Mouse (Mus musculus): ENCODE data around the gene Myrip. TPM values are rescaled to one million over a fixed set of nuclear protein-coding genes. Genes with fewer than 3 reads are reported as not detected.
A peak's percentile ranks its signal among the peaks of the same experiment; 100 is the strongest.
"Not testable (repeated sequence)": the region's sequence is repeated elsewhere in the genome, so short reads cannot be mapped to it uniquely, and the experiment has no call there.

Gene Myrip
- polyA plus RNA-seq (2012; rRNA removed) (0.73 and 0.82 TPM in 2 replicates), polyA plus RNA-seq (2014; fragmentation: Nextera tagmentation; extraction: Ambion mirVana) (0.37 and 0.50 TPM in 2 replicates)

- not testable (repeated sequence) for H3K9me3 ChIP-seq (ENCODE audit: control insufficient read depth, low read length); ATAC-seq (ENCODE audit: low FRiP score, low read depth); H3K4me1 ChIP-seq (ENCODE audit: control insufficient read depth, insufficient read depth, low read length); H3K4me2 ChIP-seq (replicated peaks; ENCODE audit: low read depth, low read length, severe bottlenecking); H3K4me3 ChIP-seq (replicated peaks; ENCODE audit: low read length); H3K27ac ChIP-seq (replicated peaks; ENCODE audit: low read depth, low read length); H3K36me3 ChIP-seq (ENCODE audit: control insufficient read depth, insufficient read depth, low read length); H3K9ac ChIP-seq (ENCODE audit: low read depth, low read length, severe bottlenecking); DNase-seq (ENCODE audit: low spot score)
- H3K27me3 ChIP-seq (ENCODE audit: control insufficient read depth, insufficient read depth, low read length), result peaks cover 39% of the 10 kb centered on the region
- WGBS, result 100% methylated on average over 1 of the region's 1 CpGs
Measured at GRCm38 (mm10) chr9:120301213-120301612, at the start of gene Myrip. Myrip (plus strand) TSS chr9:120301513.

DNA sequence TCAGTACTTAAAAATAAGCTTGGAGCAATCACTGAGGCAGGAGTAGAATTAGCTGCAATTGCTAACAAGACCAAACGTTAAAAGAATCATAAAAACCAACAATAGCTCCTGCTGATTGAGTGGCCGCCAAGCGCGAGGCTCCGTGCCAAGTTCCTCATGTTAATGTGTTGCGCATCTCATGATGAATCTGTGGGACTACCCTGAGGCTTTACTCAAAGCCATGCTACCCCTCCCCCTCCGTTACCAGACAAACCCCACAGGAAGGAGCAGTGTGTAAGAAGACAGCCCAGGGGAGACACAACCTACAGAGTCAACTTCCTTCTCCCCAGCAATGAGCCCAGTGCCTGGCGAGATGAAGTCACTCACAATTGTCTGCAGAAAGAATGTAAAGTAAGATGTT, 41.5 kb upstream of the Myrip start:
- Histone ChIP-seq H3K27me3 (ENCODE audit: control insufficient read depth, insufficient read depth, low read length) (no peaks in the 10 kb centered on the region), H3K36me3 (ENCODE audit: control insufficient read depth, insufficient read depth, low read length) (no peaks in the 10 kb centered on the region), H3K4me2 (replicated peaks; ENCODE audit: low read depth, low read length, severe bottlenecking) (no peak overlapping the region), H3K4me3 (replicated peaks; ENCODE audit: low read length) (no peak overlapping the region), H3K9me3 (ENCODE audit: control insufficient read depth, low read length) (no peaks in the 10 kb centered on the region), H3K27ac (replicated peaks; ENCODE audit: low read depth, low read length) (no peak overlapping the region), H3K9ac (ENCODE audit: low read depth, low read length, severe bottlenecking) (no peak overlapping the region), H3K4me1 (ENCODE audit: control insufficient read depth, insufficient read depth, low read length) (no peaks in the 10 kb centered on the region)
- no peak for ATAC-seq (ENCODE audit: low FRiP score, low read depth)
- no peak for TF ChIP-seq POLR2A (IDR thresholded peaks at IDR 0.05; ENCODE audit: borderline replicate concordance, extremely low read depth, insufficient read depth, insufficient read length)
- 59% methylated on average over 8 of the region's 8 CpGs for WGBS
- peak; percentile 13 for DNase-seq (ENCODE audit: low spot score)

DNA sequence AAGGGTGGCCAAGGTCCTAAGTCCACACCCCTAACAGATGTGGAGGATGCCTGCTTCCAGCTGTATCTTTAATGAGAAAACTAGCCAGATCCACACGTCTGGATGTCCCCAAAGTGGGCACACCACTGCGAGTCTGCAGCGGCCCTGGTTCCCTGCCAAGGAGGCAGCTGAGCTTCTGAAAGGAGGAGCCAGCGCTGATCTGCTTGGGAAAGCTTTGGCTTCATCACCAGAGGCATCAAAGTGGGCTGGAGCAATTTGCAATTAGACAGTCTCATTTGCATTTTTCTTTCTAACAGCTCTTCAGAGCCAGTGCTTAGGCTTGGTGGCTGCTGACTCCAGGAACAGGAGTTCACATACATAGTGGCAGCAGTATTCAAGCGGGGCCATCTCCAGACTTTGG, 37.3 kb upstream of the Myrip start:
- ATAC-seq (ENCODE audit: low FRiP score, low read depth) (no peak), DNase-seq (ENCODE audit: low spot score) (no peak)
- H3K4me2 ChIP-seq (replicated peaks; ENCODE audit: low read depth, low read length, severe bottlenecking), result no peak overlapping the region
- H3K9ac ChIP-seq (ENCODE audit: low read depth, low read length, severe bottlenecking), result no peak overlapping the region
- H3K27me3 ChIP-seq (ENCODE audit: control insufficient read depth, insufficient read depth, low read length), result no peaks in the 10 kb centered on the region
- WGBS, result 49% methylated on average over 5 of the region's 5 CpGs
- H3K4me3 ChIP-seq (replicated peaks; ENCODE audit: low read length), result no peak overlapping the region
- no peaks in the 10 kb centered on the region for H3K36me3 ChIP-seq (ENCODE audit: control insufficient read depth, insufficient read depth, low read length)
- H3K9me3 ChIP-seq (ENCODE audit: control insufficient read depth, low read length), result no peaks in the 10 kb centered on the region
- H3K27ac ChIP-seq (replicated peaks; ENCODE audit: low read depth, low read length), result no peak overlapping the region
- no peaks in the 10 kb centered on the region for H3K4me1 ChIP-seq (ENCODE audit: control insufficient read depth, insufficient read depth, low read length)
- TF ChIP-seq POLR2A (IDR thresholded peaks at IDR 0.05; ENCODE audit: borderline replicate concordance, extremely low read depth, insufficient read depth, insufficient read length), result no peak

- no peak overlapping the region for H3K27ac ChIP-seq (replicated peaks; ENCODE audit: low read depth, low read length)
- ATAC-seq (ENCODE audit: low FRiP score, low read depth) (no peak), DNase-seq (ENCODE audit: low spot score) (no peak)
- H3K9me3 ChIP-seq (ENCODE audit: control insufficient read depth, low read length), result no peaks in the 10 kb centered on the region
- TF ChIP-seq POLR2A (IDR thresholded peaks at IDR 0.05; ENCODE audit: borderline replicate concordance, extremely low read depth, insufficient read depth, insufficient read length), result no peak
- H3K4me1 ChIP-seq (ENCODE audit: control insufficient read depth, insufficient read depth, low read length), result no peaks in the 10 kb centered on the region
- WGBS, result 71% methylated on average over 8 of the region's 8 CpGs
- no peak overlapping the region for H3K9ac ChIP-seq (ENCODE audit: low read depth, low read length, severe bottlenecking)
- no peaks in the 10 kb centered on the region for H3K27me3 ChIP-seq (ENCODE audit: control insufficient read depth, insufficient read depth, low read length)
- no peak overlapping the region for H3K4me2 ChIP-seq (replicated peaks; ENCODE audit: low read depth, low read length, severe bottlenecking)
- no peaks in the 10 kb centered on the region for H3K36me3 ChIP-seq (ENCODE audit: control insufficient read depth, insufficient read depth, low read length)
- H3K4me3 ChIP-seq (replicated peaks; ENCODE audit: low read length), result no peak overlapping the region
Measured at GRCm38 (mm10) chr9:120273083-120273482, 28.2 kb upstream of the Myrip start.

- H3K9ac ChIP-seq (ENCODE audit: low read depth, low read length, severe bottlenecking), result no peak overlapping the region
- TF ChIP-seq POLR2A (IDR thresholded peaks at IDR 0.05; ENCODE audit: borderline replicate concordance, extremely low read depth, insufficient read depth, insufficient read length), result no peak
- ATAC-seq (ENCODE audit: low FRiP score, low read depth) (no peak), DNase-seq (ENCODE audit: low spot score) (no peak)
- H3K27me3 ChIP-seq (ENCODE audit: control insufficient read depth, insufficient read depth, low read length), result no peaks in the 10 kb centered on the region
- WGBS, result 75% methylated on average over 7 of the region's 7 CpGs
- H3K4me1 ChIP-seq (ENCODE audit: control insufficient read depth, insufficient read depth, low read length), result no peaks in the 10 kb centered on the region
- H3K27ac ChIP-seq (replicated peaks; ENCODE audit: low read depth, low read length), result no peak overlapping the region
- no peaks in the 10 kb centered on the region for H3K36me3 ChIP-seq (ENCODE audit: control insufficient read depth, insufficient read depth, low read length)
- H3K4me2 ChIP-seq (replicated peaks; ENCODE audit: low read depth, low read length, severe bottlenecking), result no peak overlapping the region
- no peaks in the 10 kb centered on the region for H3K9me3 ChIP-seq (ENCODE audit: control insufficient read depth, low read length)
- H3K4me3 ChIP-seq (replicated peaks; ENCODE audit: low read length), result no peak overlapping the region
Measured at GRCm38 (mm10) chr9:120275226-120275625, 26.1 kb upstream of the Myrip start.

DNA sequence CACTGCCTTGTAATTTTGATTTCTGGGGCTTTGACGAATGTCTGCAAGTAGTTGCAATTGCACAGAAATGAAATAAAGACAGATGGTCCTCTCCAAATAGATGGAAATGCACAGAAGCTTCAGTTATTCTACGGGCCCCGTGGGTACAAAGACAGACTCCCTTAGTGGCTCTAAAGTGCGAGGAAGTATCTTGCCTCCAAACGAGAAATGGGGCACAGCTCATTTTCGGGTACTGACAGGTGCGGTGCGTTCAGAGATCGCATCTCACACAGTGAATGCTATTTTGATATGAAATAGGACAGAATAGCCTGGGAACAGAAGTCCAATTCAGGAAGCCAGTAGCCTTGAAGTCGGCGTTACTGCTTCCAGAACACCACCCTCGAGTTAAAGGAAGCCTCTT, 20.2 kb upstream of the Myrip start:
- Histone ChIP-seq H3K9ac (ENCODE audit: low read depth, low read length, severe bottlenecking) (no peak overlapping the region), H3K27me3 (ENCODE audit: control insufficient read depth, insufficient read depth, low read length) (no peaks in the 10 kb centered on the region), H3K27ac (replicated peaks; ENCODE audit: low read depth, low read length) (no peak overlapping the region), H3K4me3 (replicated peaks; ENCODE audit: low read length) (no peak overlapping the region), H3K4me2 (replicated peaks; ENCODE audit: low read depth, low read length, severe bottlenecking) (no peak overlapping the region), H3K4me1 (ENCODE audit: control insufficient read depth, insufficient read depth, low read length) (no peaks in the 10 kb centered on the region), H3K36me3 (ENCODE audit: control insufficient read depth, insufficient read depth, low read length) (no peaks in the 10 kb centered on the region), H3K9me3 (ENCODE audit: control insufficient read depth, low read length) (no peaks in the 10 kb centered on the region)
- WGBS, result 85% methylated on average over 12 of the region's 12 CpGs
- ATAC-seq (ENCODE audit: low FRiP score, low read depth) (no peak), DNase-seq (ENCODE audit: low spot score) (no peak)
- TF ChIP-seq POLR2A (IDR thresholded peaks at IDR 0.05; ENCODE audit: borderline replicate concordance, extremely low read depth, insufficient read depth, insufficient read length), result no peak

Measured in limb, embryonic 14.5 days (tissue).